9 mouse cellular contexts compared by ENCODE assay signal in the genomic region with DNA sequence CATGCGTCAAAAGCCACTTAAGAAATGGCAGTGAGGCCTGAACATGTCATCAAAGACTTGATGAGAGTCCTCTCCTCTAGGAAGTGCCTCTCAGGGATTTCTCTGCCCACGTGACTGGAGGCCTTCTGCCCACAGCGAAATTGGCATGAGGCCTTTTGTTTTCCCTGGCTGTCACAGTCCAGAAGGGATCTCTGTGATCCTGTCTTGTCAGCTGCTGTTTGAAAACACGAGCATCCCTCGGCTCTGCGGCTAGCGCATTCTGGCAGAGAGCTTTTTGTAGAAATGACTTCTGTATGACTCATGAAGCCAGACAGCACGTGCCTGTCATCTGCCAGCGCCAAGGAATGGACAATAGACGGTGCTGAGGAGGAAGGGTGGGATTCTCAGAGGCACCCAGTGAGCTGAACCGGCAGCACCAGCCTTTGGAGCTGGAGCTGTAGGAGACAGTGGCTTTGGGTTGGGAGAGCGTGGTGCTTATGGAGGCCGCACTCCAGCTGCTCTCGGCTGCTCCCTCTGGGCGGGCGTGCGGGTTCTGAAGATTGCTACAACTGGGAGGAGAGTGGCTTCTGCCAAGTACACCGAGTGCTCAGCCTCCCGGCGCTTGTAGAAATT. TPM values are rescaled to one million over a fixed set of nuclear protein-coding genes. Genes with fewer than 3 reads are reported as not detected.
DNase-seq lines count a peak whose midpoint lies in the region; TF ChIP-seq lines count a peak whose summit lies in the region.
"Had no signal": no experiment of that assay in that cellular context is flagged by ENCODE, and none has a peak within 500 bp of the region (broad histone marks: within the 10 kb centered on the region; RNA-seq: fewer than 3 reads in every experiment).

No protein-coding gene starts in this region.

- H3K79me2 ChIP-seq in myocyte (ENCODE audit: control insufficient read depth, insufficient read depth): no peaks in the 10 kb centered on the region

- H3K36me3 ChIP-seq in myocyte (ENCODE audit: control insufficient read depth, insufficient read depth): peaks cover 9% of the 10 kb centered on the region

- no peak overlapping the region for H3ac ChIP-seq in myocyte (ENCODE audit: control insufficient read depth, insufficient read length)

- H3K27me3 ChIP-seq in myocyte (ENCODE audit: control insufficient read depth, insufficient read depth, insufficient read length): no peaks in the 10 kb centered on the region
- H3K27me3 ChIP-seq: limb, embryonic 12.5 days had no signal

- no peak for TF ChIP-seq POLR2A in myocyte (IDR thresholded peaks at IDR 0.05; ENCODE audit: insufficient read length, low read depth)

- peak overlapping the region; percentile 69 for H3K4me2 ChIP-seq in myocyte (ENCODE audit: low read depth)
- H3K4me2 ChIP-seq: limb, embryonic 12.5 days had no signal

- intact Hi-C loops in heart, postnatal 10 days (cut with DNase I): loop anchor here (10.0 kb wide), 1 partner anchor 1391 kb away; no protein-coding TSS in a partner anchor

- DNase-seq in 3134 (ENCODE audit: extremely low read depth, insufficient read length, low spot score) (peak; percentile 84), adipocyte (ENCODE audit: low spot score) (peak; percentile 21)
- peak; percentile 47 for DNase-seq in fat pad, adult 2 months (ENCODE audit: extremely low read depth, low read depth, low spot score)
- DNase-seq in heart, postnatal 10 days: peak; percentile 80 to 83
- DNase-seq in layer of hippocampus, postnatal 36 days: peak; percentile 66 to 69
- DNase-seq in c-Kit-positive CD71-positive TER-119-positive erythroid progenitor cells, embryonic 14.5 days (ENCODE audit: low spot score): no peak
- no peak for DNase-seq in thymus, postnatal 36 days

- H3K4me3 ChIP-seq in myocyte: no peak overlapping the region
- H3K4me3 ChIP-seq: limb, embryonic 12.5 days had no signal

TF ChIP-seq in myocyte, 11 proteins besides CTCF, POLR2A, EP300 and RAD21:
- TF ChIP-seq CEBPB (IDR thresholded peaks at IDR 0.05; ENCODE audit: insufficient read depth, poor library complexity, severe bottlenecking) (no peak), MYOG (IDR thresholded peaks at IDR 0.05; ENCODE audit: control insufficient read depth in 1 of 3, insufficient read depth in 1 of 3, insufficient read length in 2 of 3, low read depth in 2 of 3) (peak in 2 of 3 experiments; percentile 73 to 79), POLR2AphosphoS2 (IDR thresholded peaks at IDR 0.05; ENCODE audit: insufficient read length, low read depth) (no peak), MAX (IDR thresholded peaks at IDR 0.05; ENCODE audit: low read depth) (peak; percentile 36), TCF12 (IDR thresholded peaks at IDR 0.05; ENCODE audit: insufficient read depth, poor library complexity, severe bottlenecking) (peak; percentile 57), E2F4 (IDR thresholded peaks at IDR 0.05; ENCODE audit: insufficient read depth) (no peak), USF1 (IDR thresholded peaks at IDR 0.05; ENCODE audit: low read depth) (peak; percentile 96), REST (IDR thresholded peaks at IDR 0.05; ENCODE audit: insufficient read depth, insufficient read length) (no peak), SRF (IDR thresholded peaks at IDR 0.05; ENCODE audit: control insufficient read depth, insufficient read length, low read depth) (no peak), TCF3 (IDR thresholded peaks at IDR 0.05; ENCODE audit: insufficient read length, low read depth) (peak; percentile 3), MYOD1 (IDR thresholded peaks at IDR 0.05; ENCODE audit: control insufficient read depth in 1 of 3, insufficient read length in 2 of 3, low read depth in 2 of 3) (peak; percentile 75 to 79 (median 76))

RNA-seq across cellular contexts. Expression of a gene that starts 10.4 kb away (rescaled TPM):
- 10 to 100 TPM; 29.5 to 37.5 TPM for total RNA-seq in heart, postnatal 10 days (2021)
- total RNA-seq in layer of hippocampus, postnatal 36 days (2021): 10 to 100 TPM; 58.8 to 63.1 TPM
- polyA plus RNA-seq in myocyte (2012; fragmentation: generic; extraction: Trizol): 19.1 TPM

RNA-seq across cellular contexts. Expression of a gene that starts 56.7 kb away (rescaled TPM):
- total RNA-seq in heart, postnatal 10 days (2021): not detected
- 10 to 100 TPM; 19.1 to 21.4 TPM for total RNA-seq in layer of hippocampus, postnatal 36 days (2021)
- 0.01 TPM for polyA plus RNA-seq in myocyte (2012; fragmentation: generic; extraction: Trizol)
- polyA plus RNA-seq: limb, embryonic 12.5 days had no signal

Comparison
In these comparisons a context has a peak if more than half of its experiments do, and no peak if none do; other contexts are left out.
1. DNase-seq: peak in 3134 (single experiment), adipocyte (single experiment), fat pad, adult 2 months (single experiment), heart, postnatal 10 days (2 of 2) and layer of hippocampus, postnatal 36 days (2 of 2); none in c-Kit-positive CD71-positive TER-119-positive erythroid progenitor cells, embryonic 14.5 days (single experiment) and thymus, postnatal 36 days (0 of 2).
2. RNA of a gene that starts 56.7 kb away (total RNA-seq): 19.1 to 21.4 TPM in layer of hippocampus, postnatal 36 days; not detected in heart, postnatal 10 days; every median in the first group is over 10 times any median in the second.